Mouse (Mus musculus) thymus, adult 2 months (tissue): ENCODE measurements around the gene Pemt.

Experiments
- CTCF ChIP-seq: fragments of 200-500 bp; IDR thresholded peaks from 2 replicates; pipeline ENCODE4 v1.5.1; 2012; ENCODE audit warnings: mild to moderate bottlenecking, control low read depth, low read length, moderate library complexity, borderline replicate concordance; ENCODE audit not compliant: control insufficient read depth, poor library complexity, insufficient read depth; ENCODE audit errors: extremely low read depth
- POLR2A ChIP-seq: fragments of 200-500 bp; IDR thresholded peaks from 2 replicates; pipeline ENCODE4 v1.6.1; 2012; ENCODE audit warnings: mild to moderate bottlenecking, low read length, control low read depth, moderate library complexity; ENCODE audit not compliant: control insufficient read depth, poor library complexity, insufficient read depth; ENCODE audit errors: extremely low read depth

- TF ChIP-seq CTCF: no peak
- no peak for TF ChIP-seq POLR2A
These were observed 54.9 kb downstream of the Pemt start for GRCm38 (mm10) chr11:59991365-59991764.
